ENCODE assay signal across 9 mouse cellular contexts in genomic region chr12:72273721-72274414, GRCm38 (mm10).
DNase-seq lines count a peak whose midpoint lies in the region; ATAC-seq and TF ChIP-seq lines count a peak whose summit lies in the region.
"Had no signal": no experiment of that assay in that cellular context is flagged by ENCODE, and none has a peak within 500 bp of the region (broad histone marks: within the 10 kb centered on the region; RNA-seq: fewer than 3 reads in every experiment).

No protein-coding gene starts in this region.

- intact Hi-C loops in heart, postnatal 36 days (cut with DNase I) = no loop called here

- 48% methylated on average over 13 of the region's 13 CpGs for WGBS in lung, postnatal 0 days
- 20% methylated on average over 13 of the region's 13 CpGs for WGBS in cerebellum, adult 2 months
- 42% methylated on average over 13 of the region's 13 CpGs for WGBS in stomach, postnatal 0 days

- no peaks in the 10 kb centered on the region for H3K27me3 ChIP-seq in lung, postnatal 0 days (replicated peaks; ENCODE audit: insufficient read depth, low read length)
- H3K27me3 ChIP-seq in cerebellum, adult 2 months (ENCODE audit: control insufficient read depth, insufficient read depth, low read length) = no peaks in the 10 kb centered on the region
- no peaks in the 10 kb centered on the region for H3K27me3 ChIP-seq in stomach, postnatal 0 days (ENCODE audit: control insufficient read depth, insufficient read depth, low read length)

- no peak overlapping the region for H3K4me3 ChIP-seq in lung, postnatal 0 days (ENCODE audit: low read depth, low read length)
- no peak overlapping the region for H3K4me3 ChIP-seq in cerebellum, adult 2 months (replicated peaks; ENCODE audit: insufficient read depth, low read depth, low read length)
- no peak overlapping the region for H3K4me3 ChIP-seq in stomach, postnatal 0 days (ENCODE audit: low read depth, low read length)

- H3K36me3 ChIP-seq in lung, postnatal 0 days (ENCODE audit: insufficient read depth, low read length) = no peaks in the 10 kb centered on the region
- no peaks in the 10 kb centered on the region for H3K36me3 ChIP-seq in stomach, postnatal 0 days (ENCODE audit: control insufficient read depth, insufficient read depth, low read length)

- no peak overlapping the region for H3K9ac ChIP-seq in lung, postnatal 0 days (replicated peaks; ENCODE audit: low read depth)
- no peak overlapping the region for H3K9ac ChIP-seq in stomach, postnatal 0 days (ENCODE audit: low read length)

- DNase-seq in lung, postnatal 0 days (ENCODE audit: low spot score) = peak; percentile 55
- no peak for DNase-seq in lung, postnatal 36 days
- DNase-seq in cerebellum, adult 2 months = peak; percentile 47 to 60
- DNase-seq in heart, postnatal 36 days = peak; percentile 20 to 48
- no peak for DNase-seq in stomach, postnatal 0 days (ENCODE audit: low spot score)
- DNase-seq in spleen, postnatal 14 days (ENCODE audit: low spot score in 2 of 2) = no peak
- DNase-seq in B cell, adult 2 months = no peak
- DNase-seq: adrenal gland, adult 2 months; kidney, postnatal 36 days had no signal

- ATAC-seq in lung, postnatal 0 days = peak; percentile 49
- no peak for ATAC-seq in stomach, postnatal 0 days (ENCODE audit: low FRiP score, low TSS enrichment)

- TF ChIP-seq CTCF in lung, postnatal 0 days (IDR thresholded peaks at IDR 0.05) = no peak
- TF ChIP-seq CTCF in cerebellum, adult 2 months (IDR thresholded peaks at IDR 0.05; ENCODE audit: borderline replicate concordance, insufficient read depth, low read depth, low read length) = no peak
- TF ChIP-seq CTCF in stomach, postnatal 0 days (IDR thresholded peaks at IDR 0.05; ENCODE audit: low read depth) = no peak

- TF ChIP-seq EP300 in lung, postnatal 0 days (IDR thresholded peaks at IDR 0.05) = no peak
- no peak for TF ChIP-seq EP300 in stomach, postnatal 0 days (optimal IDR thresholded peaks at IDR 0.05)

- no peaks in the 10 kb centered on the region for H3K9me3 ChIP-seq in lung, postnatal 0 days (ENCODE audit: low read length)
- no peaks in the 10 kb centered on the region for H3K9me3 ChIP-seq in stomach, postnatal 0 days (ENCODE audit: control insufficient read depth, low read length)

- TF ChIP-seq POLR2A in cerebellum, adult 2 months (IDR thresholded peaks at IDR 0.05; ENCODE audit: borderline replicate concordance, insufficient read depth, low read length) = no peak

- no peak overlapping the region for H3K27ac ChIP-seq in lung, postnatal 0 days (ENCODE audit: low read length)
- H3K27ac ChIP-seq in cerebellum, adult 2 months (ENCODE audit: insufficient read depth, low read length) = 0 out of 2 replicates have a peak overlapping the region, but pooled peaks have one; percentile 1
- H3K27ac ChIP-seq in stomach, postnatal 0 days (replicated peaks) = no peak overlapping the region

- no peak overlapping the region for H3K4me2 ChIP-seq in lung, postnatal 0 days (replicated peaks; ENCODE audit: low read depth, low read length)
- H3K4me2 ChIP-seq in stomach, postnatal 0 days (replicated peaks; ENCODE audit: low read depth) = 0 out of 2 replicates have a peak overlapping the region, but pooled peaks have one; percentile 6

- H3K4me1 ChIP-seq in lung, postnatal 0 days (ENCODE audit: insufficient read depth, low read depth, low read length) = no peaks in the 10 kb centered on the region
- H3K4me1 ChIP-seq in cerebellum, adult 2 months (ENCODE audit: control insufficient read depth, insufficient read depth, low read length) = peaks cover 13% of the 10 kb centered on the region
- H3K4me1 ChIP-seq in stomach, postnatal 0 days (replicated peaks; ENCODE audit: control insufficient read depth, insufficient read depth) = no peaks in the 10 kb centered on the region

Comparison
In these comparisons a context has a peak if more than half of its experiments do, and no peak if none do; other contexts are left out.
1. DNase-seq: peak in lung, postnatal 0 days (single experiment), cerebellum, adult 2 months (2 of 2) and heart, postnatal 36 days (2 of 2); none in lung, postnatal 36 days (single experiment), stomach, postnatal 0 days (single experiment), spleen, postnatal 14 days (0 of 2) and B cell, adult 2 months (0 of 2).